Mouse (Mus musculus) right cerebral cortex, postnatal 10 days (tissue): ENCODE results near the gene Arhgap6.

ENCODE experiments used
- DNase-seq, 2 experiments: peaks; one replicate each; pipeline ENCODE4 v3.0.0; 2021; ENCODE audit warnings: low spot score in 2 of 2

Gene Arhgap6

DNA sequence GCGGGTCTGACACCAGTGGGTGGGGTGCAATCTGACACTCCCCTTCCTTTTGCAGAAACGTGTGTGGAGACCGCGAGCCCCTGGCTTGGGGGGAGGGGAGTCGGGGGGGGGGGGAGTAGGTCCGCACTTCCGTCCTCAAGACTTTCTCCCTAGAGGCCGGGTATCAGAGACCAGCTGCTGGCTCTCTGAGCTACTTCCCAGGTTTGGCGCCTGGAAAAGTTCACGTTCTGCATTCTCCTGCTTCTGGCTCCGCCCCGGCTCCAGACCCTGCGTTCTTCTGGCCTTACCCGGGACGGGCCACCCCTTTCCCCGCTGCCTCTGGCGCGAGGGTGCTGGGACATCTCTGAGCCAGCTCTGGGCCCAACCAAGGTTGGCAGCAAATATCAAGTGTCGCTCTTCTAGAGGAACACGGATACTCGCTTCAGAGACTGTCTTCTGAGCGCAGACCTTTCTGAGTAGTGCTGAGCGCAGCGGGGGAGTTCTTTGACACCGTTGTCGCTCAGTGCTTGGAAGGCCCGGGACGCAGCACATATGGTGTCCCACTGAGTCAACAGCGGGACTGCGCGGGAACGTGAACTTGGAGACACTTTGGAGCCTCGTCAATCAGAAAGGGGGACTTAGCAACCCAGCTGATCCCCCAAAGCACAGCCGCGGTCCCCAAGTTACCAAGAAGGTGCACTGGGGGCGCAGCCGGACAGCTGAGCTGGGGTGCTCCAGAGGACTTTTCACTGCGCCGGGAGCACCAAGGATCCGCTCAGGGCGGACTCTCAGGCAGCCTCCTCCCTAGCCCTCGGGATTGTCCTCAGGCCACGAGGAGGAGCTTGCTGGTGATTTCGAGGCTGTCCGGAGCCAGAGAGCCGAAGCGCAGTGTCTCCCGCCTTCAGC is at the start of gene Arhgap6:
Arhgap6 (plus strand) TSS at position 126 of the 885 bp plus-strand sequence.
- DNase-seq: peak in 1 of 2 experiments; percentile 15

DNA sequence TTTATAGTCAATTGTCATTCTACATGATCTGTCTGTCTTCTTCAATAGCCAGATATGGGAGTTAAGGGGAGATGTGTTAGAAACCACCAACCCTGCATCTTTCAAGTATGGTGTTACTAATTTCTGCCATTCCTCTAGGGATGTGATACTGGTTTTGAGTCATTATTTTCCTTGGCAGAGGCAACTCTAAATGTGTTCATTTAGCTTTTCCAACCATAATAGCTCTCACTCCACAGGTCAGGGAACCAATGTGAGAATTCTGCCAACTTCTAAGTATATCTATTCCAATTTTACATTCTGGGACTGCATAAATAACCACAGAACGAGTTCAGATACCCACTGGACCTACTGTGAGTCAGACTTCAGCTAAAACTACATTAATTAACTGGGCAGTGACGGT is 47.9 kb upstream of the Arhgap6 start:
- DNase-seq: no peak

DNA sequence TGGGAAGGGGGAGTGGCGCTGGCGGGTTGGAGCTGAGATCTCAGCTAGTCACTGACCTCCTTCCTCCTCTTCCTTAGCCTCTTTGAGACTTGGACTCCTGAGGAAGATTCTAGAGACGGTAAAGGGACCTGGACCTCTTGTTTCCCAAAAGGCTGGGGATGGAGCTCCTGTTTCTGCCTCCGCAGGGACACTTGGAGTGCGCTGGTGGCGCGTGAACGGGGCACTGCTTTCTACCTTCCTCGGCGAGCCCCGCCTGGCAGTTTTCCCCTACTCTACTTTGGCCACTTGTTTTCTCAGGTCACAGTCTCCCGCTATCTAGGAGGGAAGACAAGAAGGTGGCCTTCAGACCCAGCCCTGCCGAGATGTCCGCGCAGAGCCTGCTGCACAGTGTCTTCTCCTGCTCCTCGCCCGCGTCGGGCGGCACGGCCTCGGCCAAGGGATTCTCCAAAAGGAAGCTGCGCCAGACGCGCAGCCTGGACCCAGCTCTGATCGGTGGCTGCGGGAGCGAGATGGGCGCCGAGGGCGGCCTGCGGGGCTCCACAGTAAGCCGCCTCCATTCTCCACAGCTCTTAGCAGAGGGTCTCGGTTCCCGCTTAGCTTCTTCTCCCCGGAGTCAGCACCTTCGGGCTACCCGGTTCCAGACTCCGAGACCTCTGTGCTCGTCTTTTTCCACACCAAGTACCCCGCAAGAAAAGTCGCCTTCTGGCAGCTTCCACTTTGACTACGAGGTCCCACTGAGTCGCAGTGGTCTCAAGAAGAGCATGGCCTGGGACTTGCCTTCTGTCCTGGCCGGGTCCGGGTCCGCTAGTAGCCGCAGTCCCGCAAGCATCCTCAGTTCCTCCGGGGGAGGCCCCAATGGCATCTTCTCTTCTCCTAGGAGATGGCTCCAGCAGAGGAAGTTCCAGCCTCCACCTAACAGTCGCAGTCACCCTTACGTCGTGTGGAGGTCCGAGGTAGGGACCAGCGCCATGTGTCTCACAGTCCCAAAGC is 1.3 kb downstream of the Arhgap6 start:
- peak in 1 of 2 experiments; percentile 17 for DNase-seq

DNA sequence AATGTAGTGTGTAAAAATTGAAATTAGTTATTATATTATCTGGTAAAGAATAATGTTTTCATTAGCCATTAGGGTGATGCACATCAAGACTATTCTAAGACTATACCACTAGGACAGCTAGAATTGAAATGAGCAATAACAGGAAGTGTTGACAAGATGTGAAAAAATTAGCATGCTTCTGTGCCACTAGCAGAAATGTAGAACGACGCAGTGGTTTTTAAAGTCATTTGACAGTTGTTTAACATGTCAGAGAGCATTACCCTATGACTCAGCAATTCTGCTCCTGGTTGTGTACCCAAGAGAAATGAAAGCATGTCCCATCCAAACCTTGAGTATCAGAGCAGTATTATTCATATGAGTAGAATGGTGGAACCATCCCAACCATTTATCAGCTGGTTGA is 9.8 kb downstream of the Arhgap6 start:
- no peak for DNase-seq

DNA sequence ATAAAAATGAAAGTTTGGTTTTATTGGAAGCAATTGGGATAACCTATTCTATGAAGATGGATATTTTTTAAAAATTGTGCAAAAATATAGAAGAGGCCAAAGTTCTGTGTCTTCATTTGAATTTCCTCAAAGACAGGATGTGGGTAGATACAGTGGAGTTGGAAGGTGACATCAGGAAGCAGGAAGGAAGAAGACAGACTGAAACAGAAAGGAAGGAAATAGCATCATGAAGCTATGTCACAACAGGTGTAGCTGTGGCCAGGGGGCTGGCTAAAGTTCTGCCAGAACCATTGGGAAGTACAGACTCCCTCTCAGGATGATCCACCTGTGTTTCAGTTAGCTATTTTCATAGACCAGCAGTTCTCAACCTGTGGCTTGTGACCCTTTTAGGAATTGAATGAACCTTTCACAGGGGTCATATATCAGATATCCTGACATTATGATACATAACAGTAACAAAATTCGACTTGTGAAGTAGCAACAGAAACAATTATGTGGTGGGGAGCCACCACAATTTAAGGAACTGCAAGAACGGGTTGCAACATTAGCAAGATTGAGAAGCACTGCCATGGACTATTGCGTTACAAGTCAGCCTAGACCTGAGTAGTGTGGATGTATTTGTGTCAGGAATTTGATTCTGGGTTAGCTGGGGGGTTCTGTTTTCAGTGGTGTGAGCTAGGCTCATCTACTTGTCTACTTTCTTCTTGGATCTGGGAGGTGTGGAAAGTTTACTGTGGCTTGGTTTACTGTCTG is 15.8 kb downstream of the Arhgap6 start:
- no peak for DNase-seq

DNA sequence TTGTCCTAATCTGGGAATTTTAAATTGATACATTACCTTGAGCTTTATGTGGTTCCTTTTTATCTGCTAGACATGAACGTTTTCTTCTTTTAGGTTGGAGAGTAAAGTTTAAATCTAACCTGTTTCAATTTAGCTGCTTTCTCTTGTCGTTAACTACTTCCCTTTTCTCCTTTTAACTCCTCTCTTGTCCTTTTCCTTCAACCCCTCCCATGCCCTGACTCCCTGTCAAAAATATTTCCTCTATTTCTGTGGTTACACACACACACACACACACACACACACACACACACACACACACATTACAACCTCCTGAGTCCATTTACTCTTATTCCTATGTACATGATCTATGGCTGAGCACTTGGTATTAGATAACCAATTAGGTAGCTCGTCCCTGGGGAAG is 24.0 kb downstream of the Arhgap6 start:
- DNase-seq: no peak

DNA sequence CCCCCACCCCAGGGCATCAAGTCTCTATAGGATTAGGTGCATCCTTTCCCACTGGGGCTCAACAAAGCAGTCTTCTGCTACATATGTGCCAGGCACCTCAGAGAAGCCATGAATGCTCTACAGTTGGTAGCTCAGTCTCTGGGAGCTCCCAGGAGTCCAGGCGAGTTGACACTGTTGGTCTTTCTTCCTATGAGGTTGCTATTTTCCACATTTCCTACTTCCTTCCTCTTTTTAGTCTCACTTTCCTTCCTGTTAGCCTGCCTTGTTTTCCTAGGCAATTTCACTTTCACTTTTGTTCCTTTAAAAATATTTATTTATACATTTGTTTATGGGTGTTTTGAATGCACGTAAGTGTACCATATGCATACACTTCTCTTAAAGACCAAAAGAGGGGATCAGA is 29.3 kb downstream of the Arhgap6 start:
- no peak for DNase-seq

DNA sequence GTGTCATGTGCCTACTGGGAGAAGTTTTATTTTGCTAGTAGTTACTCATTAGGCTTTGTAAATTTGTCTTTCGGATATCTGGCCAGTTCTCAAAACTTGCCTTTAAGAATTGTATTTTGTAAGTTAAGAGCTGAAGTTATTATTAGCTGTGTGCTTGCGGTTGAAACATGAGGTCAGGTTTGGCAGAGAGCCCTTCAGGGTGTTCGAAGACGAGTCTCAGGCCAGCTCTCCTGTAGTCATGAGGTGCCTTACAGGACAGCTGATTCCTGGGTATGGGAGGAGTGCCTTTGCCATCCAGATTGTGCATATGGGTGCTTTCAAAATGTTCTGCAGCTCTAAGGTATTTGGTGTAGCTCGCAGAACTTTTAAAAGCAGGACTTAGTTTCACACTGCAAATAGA is 37.4 kb downstream of the Arhgap6 start:
- no peak for DNase-seq

DNA sequence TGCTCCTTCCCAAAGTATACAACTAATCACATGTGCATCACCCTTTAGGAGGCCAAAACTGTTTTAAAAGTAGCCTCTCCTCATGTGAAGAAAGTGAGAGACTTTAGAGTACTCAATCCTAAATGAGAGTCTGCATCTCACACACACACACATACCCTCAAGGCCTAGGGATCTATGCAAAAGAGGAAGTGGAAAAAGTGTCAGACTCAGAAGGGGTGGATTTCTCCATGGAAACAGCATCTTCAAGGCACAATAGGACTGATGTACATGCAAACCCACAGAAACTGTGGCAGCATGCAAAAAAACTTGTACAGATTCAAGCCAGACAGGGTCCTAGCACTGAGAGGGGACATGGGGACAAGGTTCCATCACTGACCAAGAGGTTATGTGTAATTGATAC is 53.2 kb downstream of the Arhgap6 start:
- DNase-seq: no peak

DNA sequence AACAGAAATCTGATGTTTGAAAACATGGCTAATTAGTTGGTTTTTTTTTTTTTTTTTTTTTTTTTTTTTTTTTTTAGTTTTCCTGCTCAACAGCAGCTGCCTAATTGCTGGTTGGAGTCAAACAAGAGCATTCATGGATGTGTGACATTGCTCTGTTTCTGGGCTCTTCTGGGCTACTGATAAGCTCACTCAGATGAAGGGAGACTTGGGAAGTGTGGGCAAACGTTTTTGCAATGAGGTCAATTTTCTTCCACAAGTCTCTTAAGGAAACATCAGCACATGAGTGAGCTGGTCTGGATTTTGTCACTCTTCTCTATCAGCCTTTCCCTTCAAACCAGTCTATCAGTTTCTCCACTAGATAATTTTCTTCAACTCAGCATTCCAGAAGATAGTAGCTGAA is 79.8 kb downstream of the Arhgap6 start:
- no peak for DNase-seq

DNA sequence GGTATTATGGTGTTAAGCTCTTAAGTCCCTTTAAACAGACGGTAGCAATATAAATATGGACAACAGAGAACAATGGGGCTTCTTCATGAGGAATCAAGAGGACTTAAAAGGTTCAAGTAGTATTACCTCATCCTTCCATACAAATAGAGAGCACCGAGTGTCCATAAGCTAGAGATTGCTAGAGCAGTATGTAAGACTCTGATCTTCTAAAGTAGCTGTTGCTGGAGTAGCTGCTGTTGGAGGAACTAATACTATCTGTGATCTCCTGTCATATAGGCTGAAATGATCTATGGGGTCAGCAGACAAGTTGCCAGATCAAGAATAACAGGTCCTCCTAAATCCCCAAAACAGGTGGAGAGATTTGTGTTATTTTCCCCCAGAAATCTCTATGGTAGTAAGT is 108.7 kb downstream of the Arhgap6 start:
- DNase-seq: no peak

DNA sequence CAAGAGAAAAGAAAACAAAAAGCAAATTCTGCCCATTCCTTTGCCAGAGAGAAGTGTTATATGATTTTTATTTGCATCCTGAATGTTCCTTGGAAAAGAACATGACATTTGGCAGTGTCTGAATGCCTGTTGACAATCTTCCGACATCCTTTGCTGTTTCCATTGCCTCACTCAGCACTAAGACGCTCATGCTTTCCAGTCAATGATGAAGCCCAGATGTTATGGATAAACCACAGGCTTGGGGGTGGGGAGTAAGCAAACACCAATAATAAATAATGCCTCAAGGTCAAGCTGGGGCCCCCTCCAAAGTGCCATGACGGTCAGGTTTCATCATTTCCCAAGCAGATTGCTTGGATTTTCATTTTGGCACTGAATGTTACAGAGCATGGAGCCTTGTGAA is 109.2 kb downstream of the Arhgap6 start:
- no peak for DNase-seq

DNA sequence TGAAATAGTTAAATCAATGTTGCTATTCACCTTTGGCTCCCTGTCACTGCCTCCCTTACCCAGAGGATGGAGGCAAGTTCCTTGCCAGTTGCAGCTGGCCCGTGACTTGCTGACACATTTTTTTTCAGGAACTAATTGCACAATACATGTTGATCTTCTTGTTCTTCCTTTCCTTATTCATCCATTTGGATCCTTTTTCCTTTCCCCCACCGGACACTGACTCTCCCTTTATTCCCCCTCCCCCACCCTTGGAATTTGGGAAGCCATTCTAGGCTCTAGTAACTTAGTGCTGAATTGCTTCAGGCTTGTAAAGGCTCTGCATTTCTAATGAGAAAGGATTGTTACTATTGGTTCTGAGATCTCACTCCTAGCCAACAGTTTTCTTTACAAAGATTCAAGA is 112.7 kb downstream of the Arhgap6 start:
- DNase-seq: no peak

DNA sequence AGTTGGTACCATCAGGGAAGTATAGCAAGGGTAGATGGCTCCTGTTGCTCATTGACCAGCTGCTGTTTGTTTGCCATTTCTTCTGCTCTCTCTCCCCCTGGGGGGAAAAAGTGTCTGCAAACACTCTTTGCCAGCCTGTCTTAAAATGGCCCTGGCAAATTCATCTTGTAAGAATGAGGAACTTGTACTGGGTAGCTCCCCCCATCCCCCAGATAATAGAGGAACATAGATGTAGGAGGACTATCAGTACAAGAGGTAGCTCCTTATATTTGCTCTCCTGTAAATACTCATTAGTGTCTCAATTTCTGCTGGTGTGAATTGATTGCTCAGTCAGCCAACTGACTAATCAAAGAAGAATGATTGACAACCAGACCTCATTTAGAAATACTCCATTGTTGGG is 118.6 kb downstream of the Arhgap6 start:
- DNase-seq: no peak

DNA sequence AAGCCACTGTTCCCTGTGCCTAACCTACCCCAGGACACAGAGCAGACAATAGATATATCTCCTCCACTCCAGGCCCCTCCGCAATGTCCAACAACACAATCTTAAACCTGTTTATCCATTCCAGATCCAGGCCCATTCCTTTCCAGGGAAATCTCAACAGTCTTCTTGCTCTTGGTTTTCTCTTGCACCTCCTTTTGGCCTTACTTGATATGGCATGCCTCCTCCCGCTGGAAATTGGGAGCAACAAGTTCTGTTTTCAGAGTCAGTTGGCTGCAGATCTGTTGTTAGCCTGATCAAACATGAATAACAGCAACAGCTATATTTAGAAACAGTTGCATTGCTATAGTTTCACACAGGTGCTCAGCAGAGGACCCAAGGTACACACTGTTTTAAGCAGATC is 126.0 kb downstream of the Arhgap6 start:
- no peak for DNase-seq

DNA sequence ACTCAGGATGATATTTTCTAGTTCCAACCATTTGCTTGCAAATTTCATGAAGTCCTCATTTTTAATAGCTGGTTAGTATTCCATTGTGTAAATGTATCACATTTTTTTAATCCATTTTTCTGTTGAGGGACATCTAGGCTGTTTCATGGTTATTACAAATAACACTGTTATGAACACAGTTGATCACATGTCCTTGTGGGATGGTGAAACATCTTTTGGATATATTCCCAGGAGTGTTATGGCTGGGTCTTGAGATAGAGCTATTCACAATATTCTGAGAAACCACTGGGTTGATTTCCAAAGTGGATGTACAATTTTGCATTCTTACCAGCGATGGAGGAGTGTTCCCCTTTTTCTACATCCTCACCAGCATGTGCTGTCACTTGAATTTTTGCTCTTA is 137.5 kb downstream of the Arhgap6 start:
- DNase-seq: no peak

DNA sequence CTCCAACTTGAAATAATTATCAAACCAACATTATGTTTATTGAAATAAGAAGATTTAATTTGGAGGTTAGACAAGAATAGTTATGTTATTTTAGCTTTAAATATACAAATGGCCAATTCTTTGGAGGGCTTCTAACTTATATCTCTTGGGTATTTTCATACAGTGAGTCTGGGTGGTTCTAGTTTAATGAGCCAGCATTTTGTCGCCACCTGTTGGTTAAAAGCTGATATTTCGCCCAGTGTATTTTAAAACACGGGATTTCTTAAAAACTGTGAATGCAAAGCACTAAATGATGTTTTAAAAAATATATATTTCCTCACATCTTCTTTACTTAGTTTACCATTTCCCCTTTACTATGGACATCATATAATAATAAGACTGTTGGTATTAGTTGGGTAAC is 140.5 kb downstream of the Arhgap6 start:
- DNase-seq: peak; percentile 23 to 46

DNA sequence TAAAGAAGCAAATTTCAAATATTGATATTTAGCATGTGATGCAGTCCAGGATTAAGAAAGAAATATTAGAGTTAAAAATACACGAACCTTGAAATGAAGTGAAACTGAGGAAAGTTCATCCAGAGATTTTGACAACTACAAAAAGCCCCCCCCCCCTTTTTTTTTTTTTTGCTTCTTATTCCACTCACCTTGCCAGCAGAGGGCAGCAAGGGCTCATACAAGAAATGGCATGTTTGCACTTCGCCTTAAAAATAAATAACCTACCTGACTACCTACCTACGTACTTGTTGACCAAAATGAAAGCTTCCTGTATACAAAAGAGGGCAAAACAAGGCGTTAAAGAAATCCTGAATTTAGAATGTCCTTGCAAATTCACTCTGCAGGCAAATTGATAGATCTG is 143.0 kb downstream of the Arhgap6 start:
- peak in 1 of 2 experiments; percentile 28 for DNase-seq

DNA sequence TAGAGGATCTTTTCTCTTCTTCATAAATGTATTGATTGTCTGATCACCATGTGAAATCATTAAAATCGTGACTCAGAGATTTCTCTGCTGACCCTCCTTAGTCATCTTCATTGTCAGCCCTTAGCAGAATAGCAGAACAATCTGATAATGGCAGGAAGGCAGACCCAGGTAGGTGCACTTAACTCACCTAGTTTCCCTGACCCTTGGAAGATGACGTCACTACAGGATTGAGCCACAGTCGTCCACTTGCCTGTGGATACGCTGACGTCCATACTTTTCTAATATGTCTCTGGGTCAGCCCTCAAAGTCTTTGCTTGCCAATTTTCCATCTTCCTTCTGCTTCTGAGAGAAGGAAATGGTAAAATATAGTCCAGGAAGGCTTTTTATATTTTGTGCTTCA is 146.8 kb downstream of the Arhgap6 start:
- no peak for DNase-seq

DNA sequence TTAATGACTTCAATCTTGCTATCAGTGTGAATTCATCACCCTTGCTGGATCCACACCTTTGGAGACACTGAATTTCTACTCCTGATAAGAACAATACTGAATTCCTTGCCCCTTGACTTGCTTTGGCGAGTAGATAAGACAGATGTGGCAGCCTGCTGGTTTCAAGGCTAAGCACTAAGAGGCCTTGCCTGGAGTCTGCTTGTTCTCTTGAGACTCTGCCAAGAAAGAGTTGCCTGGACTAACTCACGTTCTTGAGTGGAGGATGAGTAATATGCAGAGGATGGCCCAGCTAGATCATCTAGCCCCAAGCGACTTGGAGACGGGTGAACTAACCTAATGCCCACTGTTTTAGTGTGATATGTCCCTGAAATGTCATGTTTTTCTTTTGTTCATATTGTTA is 148.3 kb downstream of the Arhgap6 start:
- no peak for DNase-seq

DNA sequence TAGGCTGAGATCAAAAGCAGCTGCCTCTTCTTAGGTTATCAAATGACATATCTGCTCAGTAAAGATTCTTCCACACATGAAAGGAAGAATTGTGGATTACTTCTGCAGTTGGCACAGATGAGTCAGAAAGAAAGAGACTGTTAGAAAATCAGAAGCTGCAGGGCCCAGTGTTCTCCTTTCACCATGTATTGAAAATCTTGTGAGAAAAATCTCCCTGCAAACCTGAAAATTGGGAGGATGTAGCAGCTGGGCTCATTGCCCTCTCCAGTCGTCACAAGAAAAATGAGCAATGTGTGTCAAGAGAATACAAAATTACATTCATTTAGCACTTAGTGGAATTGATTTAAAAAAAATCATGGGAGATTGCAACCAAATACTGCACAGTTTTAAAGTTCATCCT is 180.5 kb downstream of the Arhgap6 start:
- peak in 1 of 2 experiments; percentile 18 for DNase-seq

DNA sequence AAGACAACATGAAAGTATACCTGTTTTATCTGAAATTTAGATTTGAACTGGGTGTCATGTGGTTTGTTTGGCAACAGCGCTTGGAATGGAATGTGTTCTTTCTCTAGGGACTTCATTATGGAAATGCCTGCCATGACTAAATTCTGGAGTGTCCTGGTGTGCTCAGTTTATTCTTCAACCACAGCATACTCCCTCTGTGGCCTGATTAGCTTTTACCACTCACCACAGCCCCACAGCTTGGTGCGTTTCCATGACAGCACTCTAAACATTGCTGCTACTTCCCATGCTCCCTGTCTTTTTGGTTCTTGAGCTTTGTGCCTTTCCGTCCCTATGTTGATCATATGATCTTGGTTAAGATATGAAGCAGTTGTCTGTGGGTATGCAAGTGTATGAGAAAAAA is 182.9 kb downstream of the Arhgap6 start:
- DNase-seq: no peak
